Mouse (Mus musculus) CD8-positive naive resting alpha-beta T cell, adult 2 months (primary cell): Measurements from ENCODE around the gene Klhl35.
"Not testable (repeated sequence)": the region's sequence is repeated elsewhere in the genome, so short reads cannot be mapped to it uniquely, and the experiment has no call there.

ENCODE experiments used
- DNase-seq, 2 experiments: peaks; one replicate each; pipeline ENCODE4 v3.0.0; 2022; ENCODE audit warnings: low read depth in 2 of 2, low spot score in 2 of 2

Klhl35 gene

DNA sequence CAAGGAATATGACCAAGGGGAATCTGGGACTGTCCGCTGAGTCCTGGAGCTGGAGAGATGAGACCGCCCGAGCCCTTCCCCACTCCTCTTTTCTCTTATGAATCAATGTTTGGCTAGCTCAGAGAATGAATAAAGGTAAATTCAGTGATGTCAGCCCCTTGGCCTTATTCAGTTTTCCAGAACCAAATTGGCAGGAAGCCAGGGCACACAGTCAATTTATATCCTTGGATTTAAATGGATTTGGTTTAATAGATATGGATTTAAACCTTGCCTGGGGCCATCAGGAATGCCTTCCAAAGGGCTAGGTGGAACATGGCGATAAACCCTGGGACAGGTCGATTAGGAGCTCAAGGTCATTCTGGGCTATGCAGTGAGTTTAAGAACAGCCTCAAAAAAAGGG is 23.9 kb downstream of the Klhl35 start:
- no peak for DNase-seq

DNA sequence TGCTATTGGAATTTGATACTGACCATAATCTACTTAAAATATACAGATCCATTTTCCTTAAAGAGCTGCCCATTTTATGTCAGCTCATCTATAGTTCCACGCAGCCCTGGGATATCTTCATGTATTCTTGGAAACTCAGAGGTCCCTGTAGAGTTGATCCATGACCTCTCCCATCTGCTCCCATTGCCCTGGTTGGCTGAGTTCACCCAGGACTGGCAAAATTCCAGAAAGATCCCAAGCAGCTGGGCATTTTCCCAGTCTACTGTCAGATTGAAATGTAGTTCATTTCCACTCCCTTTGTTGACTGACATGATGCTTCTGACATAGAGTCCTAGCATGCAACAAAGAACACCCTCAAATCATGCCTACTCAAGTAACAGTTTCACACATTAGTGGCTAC is 33.3 kb downstream of the Klhl35 start:
- DNase-seq: no peak

DNA sequence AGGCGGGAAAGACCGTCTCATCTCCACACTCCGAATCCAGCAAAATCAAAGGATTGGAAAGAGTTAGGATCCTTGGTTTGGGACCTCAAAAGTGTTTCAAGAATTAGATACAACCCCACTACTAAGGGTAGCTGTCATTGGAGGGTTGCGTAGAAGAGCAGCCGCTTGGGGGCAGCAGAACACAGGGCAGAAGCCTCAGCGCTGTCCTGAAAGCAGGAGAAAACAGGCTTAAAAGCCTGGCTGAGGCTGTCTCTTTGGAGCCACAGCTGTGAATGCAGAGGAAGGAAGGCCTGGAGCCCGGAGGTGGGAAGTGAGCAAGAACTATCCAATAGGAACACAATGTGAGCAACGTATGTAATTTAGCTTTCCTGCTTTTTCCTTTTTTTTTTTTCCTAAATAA is 34.4 kb downstream of the Klhl35 start:
- peak; percentile 59 to 77 for DNase-seq

DNA sequence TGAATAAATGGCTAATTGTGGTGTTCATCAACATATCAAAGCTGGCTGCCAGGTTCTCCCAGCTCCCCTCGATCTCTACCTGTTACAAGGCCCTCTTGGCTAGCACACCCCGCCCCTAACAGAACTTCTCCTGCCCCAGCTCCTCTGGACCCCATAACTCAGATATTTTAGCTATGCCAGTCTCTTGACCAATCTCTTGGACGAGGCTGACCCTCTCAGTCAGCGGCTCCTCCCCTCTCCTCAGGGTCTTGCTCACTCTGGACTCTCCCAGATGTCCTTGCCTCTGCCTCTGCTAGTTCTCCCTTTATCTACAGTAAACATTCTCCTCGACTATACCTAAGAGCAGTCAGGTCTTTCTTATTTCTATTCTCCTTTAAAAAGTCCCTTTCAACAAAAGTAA is 34.9 kb downstream of the Klhl35 start:
- no peak for DNase-seq

DNA sequence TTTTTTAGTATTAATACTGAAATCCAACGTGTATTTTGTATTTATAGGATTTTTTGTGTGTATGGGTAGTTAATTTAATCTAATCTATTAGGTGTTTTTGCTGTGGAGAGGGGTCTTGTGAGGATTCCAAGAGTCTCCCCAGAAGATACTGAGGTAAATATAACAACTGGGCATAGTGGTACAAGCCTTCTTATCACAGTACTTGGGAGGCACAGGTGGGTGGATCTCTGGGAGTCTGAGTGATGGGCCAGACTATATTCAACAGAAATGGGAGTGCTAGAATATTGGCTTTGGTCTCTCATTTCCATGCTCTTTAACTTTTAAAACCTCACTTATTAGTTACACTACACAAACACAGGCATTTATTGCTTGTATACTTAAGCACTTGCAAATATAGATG is 35.3 kb downstream of the Klhl35 start:
- no peak for DNase-seq

DNA sequence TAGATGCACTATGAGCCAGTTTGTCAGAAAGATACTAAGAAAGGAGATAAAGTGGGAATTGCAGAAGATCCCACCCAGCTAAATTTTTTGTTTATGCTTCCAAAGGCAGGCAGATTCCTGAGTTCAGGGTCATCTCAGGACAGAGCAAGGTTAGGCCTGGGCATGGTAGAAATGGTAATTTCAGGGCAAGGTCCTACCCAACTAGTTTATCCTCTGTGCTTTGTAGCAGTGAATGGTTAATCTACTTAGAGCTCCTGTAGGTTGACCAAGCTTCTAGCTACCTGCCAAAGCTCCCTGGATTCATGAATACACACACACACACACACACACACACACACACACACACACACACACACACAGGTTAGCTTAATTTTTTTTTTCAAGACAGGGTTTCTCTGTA is 38.8 kb downstream of the Klhl35 start:
- no peak for DNase-seq

DNA sequence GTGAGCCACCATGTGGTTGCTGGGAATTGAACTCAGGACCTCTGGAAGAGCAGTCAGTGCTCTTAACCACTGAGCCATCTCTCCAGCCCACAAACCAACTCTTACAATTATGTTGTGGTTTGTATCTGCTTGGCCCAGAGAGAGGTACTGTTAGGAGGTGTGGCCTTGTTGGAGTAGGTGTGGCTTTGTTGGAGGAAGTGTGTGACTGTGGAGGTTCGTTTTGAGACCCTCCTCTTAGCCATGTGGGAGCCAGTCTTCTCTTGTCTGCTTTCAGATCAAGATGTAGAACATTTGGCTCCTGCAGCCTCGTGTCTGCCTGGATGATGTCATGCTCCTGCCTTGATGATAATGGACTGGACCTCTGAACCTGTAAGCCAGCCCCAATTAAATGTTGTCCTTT is 42.4 kb downstream of the Klhl35 start:
- not testable (repeated sequence) for DNase-seq

DNA sequence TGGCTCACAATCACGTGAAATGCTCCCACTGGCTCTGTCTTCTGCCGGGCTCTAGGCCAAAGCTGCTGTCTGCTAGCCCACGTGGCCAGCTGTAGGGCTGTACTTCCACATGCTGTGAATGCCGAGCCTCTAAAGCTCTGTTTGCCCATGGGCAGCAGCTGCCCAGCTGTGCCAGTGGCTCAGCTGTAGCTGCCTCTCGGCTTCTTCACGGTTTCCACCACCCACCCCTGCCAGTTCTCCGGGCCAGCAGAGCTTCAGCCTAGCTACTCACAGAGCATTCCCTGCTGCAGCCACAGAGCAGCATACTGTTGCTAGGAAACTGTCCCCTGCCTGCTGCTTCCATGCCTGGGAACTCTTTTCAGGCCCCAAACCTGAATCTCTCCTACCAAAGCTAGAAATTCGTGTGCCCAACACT is 44.3 kb downstream of the Klhl35 start:
- no peak for DNase-seq

DNA sequence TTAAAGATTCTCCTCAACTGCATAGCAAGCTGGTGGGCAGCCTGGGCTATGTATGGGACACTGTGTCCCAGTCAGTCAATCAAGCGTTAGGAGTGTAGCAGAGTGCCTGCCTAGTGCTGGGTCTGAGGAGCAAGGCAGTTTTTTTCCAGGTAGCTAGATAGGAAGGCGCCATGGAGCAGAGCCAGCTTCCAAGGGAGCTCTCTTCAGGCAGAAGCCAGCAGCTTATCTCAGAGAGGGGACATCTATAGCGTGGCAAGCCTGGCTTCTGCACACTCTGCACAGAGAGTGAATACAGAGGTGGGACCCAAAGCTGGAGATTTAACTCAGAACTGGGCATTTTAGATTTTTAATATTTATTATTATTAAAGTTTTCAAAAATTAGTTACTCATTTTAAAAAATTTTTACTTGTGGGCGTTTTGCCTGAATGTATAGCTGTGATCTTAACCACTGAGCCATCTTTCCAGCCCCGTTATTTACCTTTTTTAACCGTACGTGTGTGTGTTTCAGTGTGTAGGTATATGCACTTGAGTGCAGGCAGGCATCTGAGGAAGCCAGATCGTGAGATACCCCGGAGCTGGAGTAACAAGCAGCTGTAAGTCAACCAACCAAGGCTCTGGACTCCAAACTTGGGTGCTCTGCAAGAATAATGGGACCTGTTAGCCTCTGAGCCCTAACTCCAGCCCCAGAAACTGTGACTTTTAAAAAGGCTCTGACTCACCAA is 50.4 kb downstream of the Klhl35 start:
- no peak for DNase-seq

DNA sequence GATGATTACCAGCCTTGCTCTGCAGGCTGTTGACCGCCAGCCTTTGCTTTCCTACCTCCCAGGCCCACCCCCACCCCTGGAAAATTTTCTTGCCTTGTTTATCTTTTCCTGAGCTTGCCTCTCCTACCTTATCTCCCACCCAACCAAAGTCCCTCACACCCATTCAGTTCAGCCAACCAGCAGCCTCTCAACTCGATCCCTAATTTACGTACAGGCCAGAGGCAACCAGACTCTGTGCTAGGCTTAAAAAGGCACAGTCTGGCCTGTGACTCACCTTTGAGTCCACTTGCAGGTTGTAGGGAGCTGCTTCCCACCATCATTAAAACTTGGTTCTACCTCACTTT is 51.0 kb downstream of the Klhl35 start:
- no peak for DNase-seq

DNA sequence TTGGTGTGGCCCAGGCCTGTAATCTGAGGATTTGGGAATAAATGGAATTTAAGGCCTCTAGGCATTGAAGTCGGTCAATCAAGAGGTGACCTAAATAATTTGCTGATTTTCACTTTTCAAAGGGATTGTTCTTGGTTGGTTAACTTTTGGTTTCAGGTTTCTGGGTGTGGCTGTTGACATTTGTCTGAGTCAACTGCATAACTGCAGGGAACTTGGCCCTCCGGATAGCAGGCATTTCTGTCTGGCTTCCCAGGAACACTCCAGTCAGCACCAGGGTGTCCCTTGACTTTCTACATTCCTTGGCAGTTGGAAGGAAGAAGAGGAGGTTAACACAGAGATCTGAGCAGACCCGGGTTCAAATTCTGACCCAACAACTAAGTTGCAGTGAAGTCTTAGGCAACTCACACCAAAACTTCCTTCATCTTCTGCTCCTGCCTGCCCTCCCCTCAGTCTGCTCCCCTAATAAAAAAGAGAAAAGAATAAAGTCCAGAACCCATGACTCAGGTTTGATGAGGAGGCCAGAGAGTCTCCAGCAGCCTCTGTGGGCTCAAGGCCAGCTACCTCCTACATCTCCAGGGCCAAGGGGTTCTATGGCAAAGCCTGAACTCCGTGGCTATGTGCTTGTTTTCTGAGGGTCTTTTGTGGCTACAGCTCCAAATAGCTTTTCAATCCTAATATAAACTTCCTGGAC is 53.3 kb downstream of the Klhl35 start:
- DNase-seq: no peak

DNA sequence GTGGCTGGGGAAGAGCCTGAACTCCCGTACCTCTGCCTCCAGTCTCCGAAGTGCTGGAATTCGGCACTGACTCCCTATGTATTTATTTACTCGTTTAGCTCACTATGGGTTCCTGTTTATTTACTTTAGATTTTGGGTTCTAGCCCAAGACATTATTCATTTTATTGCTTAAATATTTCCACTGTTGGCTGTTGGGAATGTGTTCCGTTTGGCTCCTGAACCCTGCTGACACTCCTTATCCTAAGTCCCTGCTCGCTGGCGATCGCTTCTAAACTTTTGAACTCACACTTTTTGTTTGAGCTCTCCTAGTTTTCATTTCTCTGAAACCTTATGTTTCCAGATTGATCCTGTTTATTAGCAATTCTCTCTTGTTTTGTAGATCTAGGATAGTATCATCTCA is 57.3 kb downstream of the Klhl35 start:
- DNase-seq: no peak
